Mouse (Mus musculus) C2C12 (cell line): ENCODE data around the gene Isca1.

ENCODE experiments used
- CEBPB ChIP-seq: IDR thresholded peaks from one replicate; pipeline ENCODE4 v1.6.1; 2011; ENCODE audit warnings: low read depth, mild to moderate bottlenecking, control low read depth, moderate library complexity
- CTCF ChIP-seq: IDR thresholded peaks from one replicate; pipeline ENCODE4 v1.5.1; 2011; ENCODE audit not compliant: control insufficient read depth, insufficient read depth, insufficient read length
- FOSL1 ChIP-seq: IDR thresholded peaks from one replicate; pipeline ENCODE4 v1.8.0; 2011; ENCODE audit warnings: mild to moderate bottlenecking, low read length; ENCODE audit not compliant: poor library complexity, insufficient read depth, severe bottlenecking
- MYOG ChIP-seq: IDR thresholded peaks from one replicate; pipeline ENCODE4 v1.6.1; 2011; ENCODE audit not compliant: control insufficient read depth, insufficient read length; ENCODE audit errors: extremely low read depth
- USF1 ChIP-seq: IDR thresholded peaks from one replicate; pipeline ENCODE4 v1.6.1; 2011; ENCODE audit warnings: low read depth, mild to moderate bottlenecking, control low read depth, moderate library complexity

GRCm38 (mm10) chr13:59798306-59798705 lies 28.7 kb upstream of the Isca1 start:
- no peak for TF ChIP-seq CTCF
- no peak for TF ChIP-seq MYOG
- TF ChIP-seq USF1: no peak
- no peak for TF ChIP-seq FOSL1
- no peak for TF ChIP-seq CEBPB
